ENCODE assay signal across 8 mouse cellular contexts in the genomic region with DNA sequence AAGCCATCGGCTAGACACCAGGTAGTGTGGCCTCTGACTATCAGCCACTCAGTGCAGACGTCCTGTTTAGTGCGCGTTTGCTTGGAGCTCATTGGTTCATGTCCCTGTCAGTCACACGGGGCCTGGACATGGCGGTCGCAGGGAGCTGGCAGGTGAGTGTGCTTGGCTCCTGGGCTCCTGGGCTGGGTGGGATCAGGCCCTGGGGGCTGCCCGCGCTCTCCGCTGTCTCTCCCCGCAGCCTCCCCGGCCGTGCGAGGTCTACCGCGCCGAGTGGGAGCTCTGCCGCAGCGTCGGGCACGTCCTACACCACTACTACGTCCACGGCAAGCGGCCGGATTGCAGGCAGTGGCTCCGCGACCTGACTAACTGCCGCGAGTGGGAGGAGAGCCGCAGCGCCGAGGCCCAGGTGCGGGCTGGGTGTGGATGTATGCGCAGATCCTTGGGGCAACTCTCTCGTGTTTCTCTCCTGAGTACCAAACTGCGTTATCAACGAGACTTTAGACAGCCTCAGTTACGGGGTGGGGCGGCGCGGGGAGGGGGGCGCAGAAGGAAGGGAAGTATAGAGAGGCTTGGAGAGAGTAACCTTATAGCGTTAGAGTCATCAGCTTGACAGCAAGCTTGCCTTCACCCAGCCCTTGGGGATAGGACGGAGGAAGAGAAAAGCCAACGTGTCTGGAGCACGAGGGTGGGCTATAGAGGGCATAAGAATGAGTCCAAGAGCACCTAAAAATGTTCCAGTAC. TPM values are rescaled to one million over a fixed set of nuclear protein-coding genes. Genes with fewer than 3 reads are reported as not detected.
DNase-seq lines count a peak whose midpoint lies in the region; ATAC-seq and TF ChIP-seq lines count a peak whose summit lies in the region.

A gene (plus strand): TSS at position 111 of the 741 bp plus-strand sequence.
A gene (plus strand): TSS at position 117 of the 741 bp plus-strand sequence.

- CTCF ChIA-PET in Patski (lab: Charles Lee) = interaction anchor here (1.2 kb wide), 1 partner anchor 23 kb away, joined by 3 read pairs; no protein-coding TSS in a partner anchor

- H3K9me3 ChIP-seq in hindbrain, embryonic 14.5 days (ENCODE audit: control insufficient read depth, low read length) = no peaks in the 10 kb centered on the region

- H3K4me2 ChIP-seq in hindbrain, embryonic 14.5 days (replicated peaks) = peak within 1 kb of the TSS; percentile 59

- H3K9ac ChIP-seq in hindbrain, embryonic 14.5 days = peak within 1 kb of the TSS; percentile 89

- no peak for TF ChIP-seq CTCF in Patski (IDR thresholded peaks at IDR 0.05)

- POLR2A ChIA-PET in Patski (lab: Charles Lee) = interaction anchor here (1.1 kb wide), 1 partner anchor 41 kb away, joined by 5 read pairs; a partner anchor contains a TSS

- ATAC-seq in Patski = peak; percentile 99
- peak; percentile 97 for ATAC-seq in hindbrain, embryonic 14.5 days (ENCODE audit: low FRiP score)

- H3K27me3 ChIP-seq in Patski = no peaks in the 10 kb centered on the region
- H3K27me3 ChIP-seq in hindbrain, embryonic 14.5 days (ENCODE audit: control insufficient read depth, insufficient read depth, low read length) = no peaks in the 10 kb centered on the region

- in situ Hi-C loops in Patski (cut with MboI; ENCODE audit: low pct_unique_long_range_greater_than_20kb) = loop anchor here (5.0 kb wide), 1 partner anchor 81 kb away; no protein-coding TSS in a partner anchor

- DNase-seq in Patski (ENCODE audit: low read depth, low spot score) = peak; percentile 76
- DNase-seq in cerebellum, postnatal 25 days = peak; percentile 98
- DNase-seq in frontal cortex, postnatal 25 days (ENCODE audit: low spot score in 2 of 2) = peak; percentile 91 to 96
- DNase-seq in hindbrain, embryonic 14.5 days (ENCODE audit: low spot score) = peak; percentile 90
- peak; percentile 89 to 90 for DNase-seq in layer of hippocampus, postnatal 36 days
- peak; percentile 99 for DNase-seq in lung, postnatal 36 days
- DNase-seq in retina, postnatal 1 day = peak; percentile 96
- peak; percentile 90 to 96 for DNase-seq in urinary bladder, adult 18-20 months (ENCODE audit: low spot score in 2 of 2)

- WGBS in hindbrain, embryonic 14.5 days = 1% methylated on average over 46 of the region's 46 CpGs

- peaks cover 44% of the 10 kb centered on the region for H3K36me3 ChIP-seq in hindbrain, embryonic 14.5 days (replicated peaks; ENCODE audit: control insufficient read depth, insufficient read depth)

- H3K4me1 ChIP-seq in hindbrain, embryonic 14.5 days (replicated peaks; ENCODE audit: control insufficient read depth, insufficient read depth, low read length) = peaks cover 5% of the 10 kb centered on the region

- peak within 1 kb of the TSS; percentile 75 for H3K27ac ChIP-seq in hindbrain, embryonic 14.5 days

- H3K4me3 ChIP-seq in hindbrain, embryonic 14.5 days (replicated peaks; ENCODE audit: low read length) = peak within 1 kb of the TSS; percentile 82

RNA-seq across cellular contexts. Expression of the first gene that starts in this region (rescaled TPM):
- 17.6 TPM for polyA plus RNA-seq in Patski (2021)
- polyA plus RNA-seq in hindbrain, embryonic 14.5 days (2014; fragmentation: Nextera tagmentation; extraction: Ambion mirVana) = 24.7 and 31.7 TPM in 2 replicates
- 10 to 100 TPM; 24.4 to 27.5 TPM for total RNA-seq in layer of hippocampus, postnatal 36 days (2021)

RNA-seq across cellular contexts. Expression of the second gene that starts in this region (rescaled TPM):
- polyA plus RNA-seq in Patski (2021) = 10.8 TPM
- polyA plus RNA-seq in hindbrain, embryonic 14.5 days (2014; fragmentation: Nextera tagmentation; extraction: Ambion mirVana) = not detected in 2 replicates
- total RNA-seq in layer of hippocampus, postnatal 36 days (2021) = 10 to 100 TPM in 1 of 2 experiments, 1 to 10 TPM in 1; 5.4 to 12.2 TPM

Comparison
In these comparisons a context has a peak if more than half of its experiments do, and no peak if none do; other contexts are left out.
1. Peak in every context shown above with its lines: DNase-seq, ATAC-seq, H3K4me3 ChIP-seq and H3K27ac ChIP-seq.
2. RNA of the second gene that starts in this region (polyA plus RNA-seq): 10.8 TPM in Patski (single experiment); not detected in hindbrain, embryonic 14.5 days; every median in the first group is over 10 times any median in the second.